Mouse (Mus musculus) megakaryocyte-erythroid progenitor cell, adult 5 weeks (primary cell): Measurements from ENCODE around the gene Gm20854. TPM values are rescaled to one million over a fixed set of nuclear protein-coding genes. Genes with fewer than 3 reads are reported as not detected.

Experiments used
- polyA plus RNA-seq: library from polyadenylated mRNA; stranded (reverse); fragments of >175 nt; gene quantifications from 2 replicates; pipeline ENCODE4 v1.2.3, GENCODE M21; 2012

The Gm20854 gene
- not detected in 2 replicates for polyA plus RNA-seq

GRCm38 (mm10) chrY:85530808-85531207 is at the start of gene Gm20854:
Gene Gm20854, minus strand, starts transcription at chrY:85530908.

